Mouse (Mus musculus): ENCODE measurements around the gene Prps2. TPM values are rescaled to one million over a fixed set of nuclear protein-coding genes. Genes with fewer than 3 reads are reported as not detected.
"Not testable (repeated sequence)": the region's sequence is repeated elsewhere in the genome, so short reads cannot be mapped to it uniquely, and the experiment has no call there.

The Prps2 gene
- polyA plus RNA-seq (2014; fragmentation: Nextera tagmentation; extraction: Ambion mirVana) = 21.3 and 35.5 TPM in 2 replicates

DNA sequence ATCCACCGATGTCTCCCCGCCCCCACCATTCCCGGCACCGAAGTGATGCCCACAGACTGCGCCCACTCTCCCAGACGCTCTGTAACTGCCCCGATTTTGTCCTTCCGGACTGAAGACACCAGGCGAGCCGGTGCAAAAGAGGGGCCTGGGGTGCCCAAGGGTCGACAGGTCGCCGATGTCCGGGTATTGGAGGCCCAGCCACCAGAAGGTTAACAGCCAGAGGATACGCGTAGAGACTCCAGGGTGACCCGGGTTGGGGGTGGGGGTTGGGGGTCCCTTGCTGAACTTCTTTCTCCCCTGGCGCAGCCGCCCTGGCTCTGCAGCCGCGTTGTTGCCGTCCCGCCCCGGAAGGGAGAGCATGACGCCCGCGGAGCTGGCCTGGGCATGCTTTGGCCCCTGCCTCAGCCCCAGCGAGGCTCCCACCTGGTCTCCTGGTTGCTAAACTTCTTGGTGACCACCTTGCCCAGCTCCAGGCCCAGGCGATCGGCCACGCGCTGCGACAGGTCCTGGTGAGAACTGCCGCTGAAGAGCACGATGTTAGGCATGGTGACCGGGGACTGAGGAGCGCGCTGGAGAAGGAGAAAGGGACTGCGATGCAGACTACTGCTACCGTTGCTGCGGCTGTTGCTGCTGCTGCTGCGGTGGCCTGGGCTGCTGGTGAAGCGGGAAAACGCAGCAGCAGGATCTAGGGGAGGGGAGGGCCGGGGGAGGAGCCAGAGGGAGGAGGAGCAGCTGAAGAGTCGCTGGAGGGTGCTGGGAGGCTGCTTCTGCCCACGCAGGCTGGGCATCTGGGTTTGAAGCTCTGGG lies at the start of gene Prps2:
TSS of gene Prps2 (minus strand) at position 703 of the 807 bp plus-strand sequence.
- H3K36me3 ChIP-seq (ENCODE audit: control insufficient read depth, insufficient read depth, low read length) = no peaks in the 10 kb centered on the region
- peaks cover 6% of the 10 kb centered on the region; the same call in 1 of the 2 replicates for H3K27me3 ChIP-seq (ENCODE audit: control insufficient read depth, insufficient read depth, low read length)
- no peaks in the 10 kb centered on the region for H3K9me3 ChIP-seq (ENCODE audit: control insufficient read depth, low read length)
- peak within 1 kb of the TSS; percentile 57 for H3K4me3 ChIP-seq (ENCODE audit: low read length)
- H3K4me1 ChIP-seq (ENCODE audit: control insufficient read depth, insufficient read depth, low read length) = no peaks in the 10 kb centered on the region
- ATAC-seq (ENCODE audit: low FRiP score, low TSS enrichment) = peak; percentile 96
- peak within 1 kb of the TSS; percentile 71 for H3K9ac ChIP-seq (ENCODE audit: low read depth, low read length)
- WGBS = 29% methylated on average over 45 of the region's 47 CpGs
- H3K4me2 ChIP-seq (replicated peaks; ENCODE audit: low read depth, low read length) = peak within 1 kb of the TSS; percentile 59
- peak within 1 kb of the TSS; percentile 55; the same call in 1 of the 2 replicates for H3K27ac ChIP-seq (ENCODE audit: low read depth, low read length)

DNA sequence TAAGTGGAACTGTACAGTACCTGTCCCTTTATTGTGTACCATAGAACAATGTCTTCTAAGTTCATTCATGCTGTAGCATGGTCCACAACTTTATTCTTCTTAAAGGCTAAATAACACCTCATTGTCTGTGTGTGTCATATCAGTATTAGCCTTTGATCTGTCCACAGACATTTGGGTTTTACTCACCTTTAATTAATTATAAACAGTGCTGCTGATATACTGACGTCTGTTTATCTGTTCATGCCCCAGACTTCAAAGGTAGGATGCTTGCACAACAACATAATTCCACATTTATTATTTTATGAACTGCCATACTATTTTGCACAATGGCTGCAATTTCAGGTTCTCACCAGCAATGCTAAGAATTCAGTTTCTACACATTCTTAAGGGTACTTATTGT lies 35.1 kb upstream of the Prps2 start:
- Histone ChIP-seq H3K27me3 (ENCODE audit: control insufficient read depth, insufficient read depth, low read length) (no peaks in the 10 kb centered on the region), H3K4me1 (ENCODE audit: control insufficient read depth, insufficient read depth, low read length) (no peaks in the 10 kb centered on the region), H3K9ac (ENCODE audit: low read depth, low read length) (no peak overlapping the region), H3K4me3 (ENCODE audit: low read length) (no peak overlapping the region), H3K27ac (ENCODE audit: low read depth, low read length) (no peak overlapping the region), H3K4me2 (replicated peaks; ENCODE audit: low read depth, low read length) (no peak overlapping the region), H3K9me3 (ENCODE audit: control insufficient read depth, low read length) (no peaks in the 10 kb centered on the region), H3K36me3 (ENCODE audit: control insufficient read depth, insufficient read depth, low read length) (no peaks in the 10 kb centered on the region)
- no peak for ATAC-seq (ENCODE audit: low FRiP score, low TSS enrichment)
- WGBS = 71% methylated on average over 1 of the region's 1 CpGs

- H3K4me3 ChIP-seq (ENCODE audit: low read length) = no peak overlapping the region
- WGBS = 52% methylated on average over 3 of the region's 3 CpGs
- H3K9ac ChIP-seq (ENCODE audit: low read depth, low read length) = no peak overlapping the region
- H3K27me3 ChIP-seq (ENCODE audit: control insufficient read depth, insufficient read depth, low read length) = no peaks in the 10 kb centered on the region
- no peaks in the 10 kb centered on the region for H3K36me3 ChIP-seq (ENCODE audit: control insufficient read depth, insufficient read depth, low read length)
- no peaks in the 10 kb centered on the region for H3K4me1 ChIP-seq (ENCODE audit: control insufficient read depth, insufficient read depth, low read length)
- ATAC-seq (ENCODE audit: low FRiP score, low TSS enrichment) = no peak
- H3K4me2 ChIP-seq (replicated peaks; ENCODE audit: low read depth, low read length) = no peak overlapping the region
- H3K27ac ChIP-seq (ENCODE audit: low read depth, low read length) = no peak overlapping the region
- no peaks in the 10 kb centered on the region for H3K9me3 ChIP-seq (ENCODE audit: control insufficient read depth, low read length)
These were observed 12.4 kb upstream of the Prps2 start for GRCm38 (mm10) chrX:167394940-167395339.

DNA sequence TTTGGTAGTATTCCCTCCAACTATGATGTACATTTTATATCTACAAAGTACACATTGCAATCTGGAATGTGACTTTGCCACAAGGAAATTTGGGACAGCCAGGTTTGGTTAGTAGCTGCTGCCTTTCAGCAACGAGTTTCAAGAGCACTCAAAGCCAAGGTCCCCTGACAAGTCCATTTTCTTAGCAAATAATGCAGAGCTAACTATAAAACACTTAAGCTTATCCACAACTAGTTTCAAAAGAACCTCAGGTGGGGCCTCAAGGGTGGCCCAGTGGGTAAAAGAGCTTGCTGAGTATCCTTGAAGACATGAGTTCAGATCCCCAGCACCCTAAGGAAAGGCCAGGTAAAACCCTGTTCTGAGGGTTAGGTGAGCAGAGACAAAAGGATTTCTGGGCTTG lies 4.1 kb upstream of the Prps2 start:
- H3K27me3 ChIP-seq (ENCODE audit: control insufficient read depth, insufficient read depth, low read length) = peaks cover 6% of the 10 kb centered on the region; the same call in 1 of the 2 replicates
- H3K27ac ChIP-seq (ENCODE audit: low read depth, low read length) = no peak overlapping the region
- no peaks in the 10 kb centered on the region for H3K9me3 ChIP-seq (ENCODE audit: control insufficient read depth, low read length)
- no peaks in the 10 kb centered on the region for H3K4me1 ChIP-seq (ENCODE audit: control insufficient read depth, insufficient read depth, low read length)
- H3K4me2 ChIP-seq (replicated peaks; ENCODE audit: low read depth, low read length) = no peak overlapping the region
- H3K4me3 ChIP-seq (ENCODE audit: low read length) = no peak overlapping the region
- ATAC-seq (ENCODE audit: low FRiP score, low TSS enrichment) = no peak
- no peak overlapping the region for H3K9ac ChIP-seq (ENCODE audit: low read depth, low read length)
- no peaks in the 10 kb centered on the region for H3K36me3 ChIP-seq (ENCODE audit: control insufficient read depth, insufficient read depth, low read length)
- WGBS = 54% methylated on average over 1 of the region's 1 CpGs

GRCm38 (mm10) chrX:167382854-167383186 lies 271 bp upstream of the Prps2 start:
- peaks cover 6% of the 10 kb centered on the region; the same call in 1 of the 2 replicates for H3K27me3 ChIP-seq (ENCODE audit: control insufficient read depth, insufficient read depth, low read length)

GRCm38 (mm10) chrX:167381583-167382046 lies 934 bp downstream of the Prps2 start:
- peak; percentile 51 for ATAC-seq (ENCODE audit: low FRiP score, low TSS enrichment)
- no peak overlapping the region for H3K27ac ChIP-seq (ENCODE audit: low read depth, low read length)

More at GRCm38 (mm10) chrX:167382854-167383186, 271 bp upstream of the Prps2 start:
- Histone ChIP-seq H3K4me3 (ENCODE audit: low read length) (peak overlapping the region; percentile 57), H3K27ac (ENCODE audit: low read depth, low read length) (peak overlapping the region; percentile 55; the same call in 1 of the 2 replicates), H3K4me2 (replicated peaks; ENCODE audit: low read depth, low read length) (peak overlapping the region; percentile 59), H3K9ac (ENCODE audit: low read depth, low read length) (0 out of 2 replicates have a peak overlapping the region, but pooled peaks have one; percentile 71), H3K9me3 (ENCODE audit: control insufficient read depth, low read length) (no peaks in the 10 kb centered on the region), H3K4me1 (ENCODE audit: control insufficient read depth, insufficient read depth, low read length) (no peaks in the 10 kb centered on the region), H3K36me3 (ENCODE audit: control insufficient read depth, insufficient read depth, low read length) (no peaks in the 10 kb centered on the region)
- WGBS = 48% methylated on average over 7 of the region's 7 CpGs
- no peak for ATAC-seq (ENCODE audit: low FRiP score, low TSS enrichment)

GRCm38 (mm10) chrX:167380073-167380472 lies 2.5 kb downstream of the Prps2 start:
- peaks cover 2% of the 10 kb centered on the region; the same call in 1 of the 2 replicates for H3K27me3 ChIP-seq (ENCODE audit: control insufficient read depth, insufficient read depth, low read length)

More at GRCm38 (mm10) chrX:167381583-167382046, 934 bp downstream of the Prps2 start:
- Histone ChIP-seq H3K36me3 (ENCODE audit: control insufficient read depth, insufficient read depth, low read length) (no peaks in the 10 kb centered on the region), H3K4me2 (replicated peaks; ENCODE audit: low read depth, low read length) (peak overlapping the region; percentile 59), H3K9ac (ENCODE audit: low read depth, low read length) (peak overlapping the region; percentile 71), H3K27me3 (ENCODE audit: control insufficient read depth, insufficient read depth, low read length) (peaks cover 3% of the 10 kb centered on the region; the same call in 1 of the 2 replicates), H3K4me1 (ENCODE audit: control insufficient read depth, insufficient read depth, low read length) (no peaks in the 10 kb centered on the region), H3K4me3 (ENCODE audit: low read length) (peak overlapping the region; percentile 57), H3K9me3 (ENCODE audit: control insufficient read depth, low read length) (no peaks in the 10 kb centered on the region)
- WGBS = 20% methylated on average over 18 of the region's 18 CpGs

GRCm38 (mm10) chrX:167361231-167361630 lies 21.3 kb downstream of the Prps2 start:
- not testable (repeated sequence) for H3K9ac ChIP-seq (ENCODE audit: low read depth, low read length); H3K27me3 ChIP-seq (ENCODE audit: control insufficient read depth, insufficient read depth, low read length); H3K4me2 ChIP-seq (replicated peaks; ENCODE audit: low read depth, low read length); H3K9me3 ChIP-seq (ENCODE audit: control insufficient read depth, low read length); ATAC-seq (ENCODE audit: low FRiP score, low TSS enrichment); H3K4me1 ChIP-seq (ENCODE audit: control insufficient read depth, insufficient read depth, low read length); H3K4me3 ChIP-seq (ENCODE audit: low read length); H3K36me3 ChIP-seq (ENCODE audit: control insufficient read depth, insufficient read depth, low read length); H3K27ac ChIP-seq (ENCODE audit: low read depth, low read length)
- WGBS = 89% methylated on average over 3 of the region's 3 CpGs

More at GRCm38 (mm10) chrX:167380073-167380472, 2.5 kb downstream of the Prps2 start:
- no peak overlapping the region for H3K4me3 ChIP-seq (ENCODE audit: low read length)
- no peak for ATAC-seq (ENCODE audit: low FRiP score, low TSS enrichment)
- no peaks in the 10 kb centered on the region for H3K9me3 ChIP-seq (ENCODE audit: control insufficient read depth, low read length)
- 62% methylated on average over 4 of the region's 4 CpGs for WGBS
- H3K9ac ChIP-seq (ENCODE audit: low read depth, low read length) = no peak overlapping the region
- H3K4me1 ChIP-seq (ENCODE audit: control insufficient read depth, insufficient read depth, low read length) = no peaks in the 10 kb centered on the region
- H3K4me2 ChIP-seq (replicated peaks; ENCODE audit: low read depth, low read length) = no peak overlapping the region
- H3K27ac ChIP-seq (ENCODE audit: low read depth, low read length) = no peak overlapping the region
- H3K36me3 ChIP-seq (ENCODE audit: control insufficient read depth, insufficient read depth, low read length) = no peaks in the 10 kb centered on the region

- Histone ChIP-seq H3K27ac (ENCODE audit: low read depth, low read length) (no peak overlapping the region), H3K4me3 (ENCODE audit: low read length) (no peak overlapping the region), H3K36me3 (ENCODE audit: control insufficient read depth, insufficient read depth, low read length) (no peaks in the 10 kb centered on the region; the same call in 1 of the 2 replicates), H3K4me1 (ENCODE audit: control insufficient read depth, insufficient read depth, low read length) (no peaks in the 10 kb centered on the region), H3K4me2 (replicated peaks; ENCODE audit: low read depth, low read length) (no peak overlapping the region), H3K27me3 (ENCODE audit: control insufficient read depth, insufficient read depth, low read length) (no peaks in the 10 kb centered on the region), H3K9ac (ENCODE audit: low read depth, low read length) (no peak overlapping the region), H3K9me3 (ENCODE audit: control insufficient read depth, low read length) (no peaks in the 10 kb centered on the region)
- ATAC-seq (ENCODE audit: low FRiP score, low TSS enrichment) = no peak
- 89% methylated on average over 7 of the region's 7 CpGs for WGBS
These were observed 22.8 kb downstream of the Prps2 start for GRCm38 (mm10) chrX:167359704-167360103.
